Mouse (Mus musculus) layer of hippocampus, adult 2 months (tissue): Measurements from ENCODE around the gene Akt2. TPM values are rescaled to one million over a fixed set of nuclear protein-coding genes. Genes with fewer than 3 reads are reported as not detected.

Experiments
- DNase-seq, 2 experiments: peaks; one replicate each; pipeline ENCODE4 v3.0.0; 2022; ENCODE audit warnings: low spot score in 2 of 2
- H3K27ac ChIP-seq: fragments of 200-600 bp; 2 replicates; pipeline ENCODE4 v1.8.1; 2022
- H3K4me3 ChIP-seq: fragments of 200-600 bp; 2 replicates; pipeline ENCODE4 v1.8.1; 2022; ENCODE audit warnings: mild to moderate bottlenecking
- CTCF ChIP-seq: fragments of 200-600 bp; conservative IDR thresholded peaks from 2 replicates; pipeline ENCODE4 v1.8.1; 2022; ENCODE audit warnings: antibody characterized with exemption, mild to moderate bottlenecking, moderate library complexity
- total RNA-seq, 2 experiments: library from RNA; stranded (reverse); gene quantifications; 2 replicates each; pipeline ENCODE4 v1.2.3; 2021

Akt2 gene
- total RNA-seq, 2 experiments from 2014 or later: 87.0 to 99.1 TPM

- peak in 1 of 2 experiments; percentile 30 for DNase-seq
- peak; percentile 55 for TF ChIP-seq CTCF
These were observed 67.6 kb downstream of the Akt2 start for GRCm38 (mm10) chr7:27658712-27659663.

GRCm38 (mm10) chr7:27662038-27662437 is 70.7 kb downstream of the Akt2 start:
- no peak for TF ChIP-seq CTCF
- Histone ChIP-seq H3K4me3 (no peak overlapping the region), H3K27ac (no peak overlapping the region)
- no peak for DNase-seq

More at GRCm38 (mm10) chr7:27658712-27659663, 67.6 kb downstream of the Akt2 start:
- no peak overlapping the region for H3K4me3 ChIP-seq
- H3K27ac ChIP-seq: no peak overlapping the region

DNA sequence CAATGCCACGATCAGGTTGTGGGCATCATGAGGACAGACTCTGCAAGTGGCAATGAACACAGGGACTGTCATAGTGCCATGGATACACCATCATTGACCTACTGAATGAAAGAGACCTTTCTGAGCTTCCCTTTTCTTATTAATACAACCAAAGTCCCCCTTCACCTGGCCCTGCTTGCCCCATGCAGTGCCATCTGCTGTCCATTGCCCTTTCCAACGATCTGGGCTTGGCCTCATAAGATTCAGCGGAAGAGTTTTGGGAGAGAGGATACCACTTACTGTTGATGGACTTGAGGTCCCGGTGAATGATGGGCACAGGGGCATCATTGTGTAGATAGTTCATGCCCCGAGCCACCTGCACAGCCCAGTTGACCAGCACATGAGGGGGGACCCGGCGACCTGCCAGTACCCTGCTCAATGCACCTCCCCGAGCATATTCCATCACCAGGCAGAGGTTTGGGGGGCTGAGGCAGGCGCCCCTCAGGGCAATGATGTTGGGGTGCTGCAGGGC is 81.8 kb downstream of the Akt2 start:
- H3K27ac ChIP-seq: peak overlapping the region; percentile 96
- no peak for DNase-seq
- TF ChIP-seq CTCF: no peak

DNA sequence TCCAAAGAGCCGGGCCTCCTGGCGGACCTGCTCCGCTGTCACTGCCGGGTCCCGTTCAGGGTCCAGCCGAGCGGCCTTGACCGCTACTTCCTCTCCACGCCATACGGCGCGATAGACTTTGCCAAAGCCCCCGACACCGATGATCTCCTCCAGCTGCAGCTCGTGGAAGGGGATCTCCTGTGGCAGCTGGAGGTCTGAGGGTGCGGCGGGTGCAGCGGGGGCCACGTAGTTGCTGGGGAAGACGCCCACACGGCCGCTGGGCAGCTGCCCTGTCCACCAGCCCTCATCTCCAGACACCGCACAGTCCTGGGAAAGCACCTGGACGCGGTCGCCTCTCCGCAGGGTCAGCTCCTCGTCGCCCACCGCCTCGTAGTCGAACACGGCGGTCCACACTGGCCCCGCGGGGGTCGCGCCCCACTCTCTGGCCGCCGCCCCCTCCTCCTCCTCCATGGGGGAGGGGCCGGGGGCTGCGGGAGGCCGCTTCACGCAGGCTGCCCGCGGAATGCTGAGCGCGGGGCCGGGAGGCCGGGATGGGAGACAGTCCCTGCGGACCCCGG is 82.3 kb downstream of the Akt2 start:
- H3K27ac ChIP-seq: peak overlapping the region; percentile 96
- no peak for DNase-seq
- no peak for TF ChIP-seq CTCF

More for the DNA sequence above, 81.8 kb downstream of the Akt2 start:
- H3K4me3 ChIP-seq: peak overlapping the region; percentile 86

DNA sequence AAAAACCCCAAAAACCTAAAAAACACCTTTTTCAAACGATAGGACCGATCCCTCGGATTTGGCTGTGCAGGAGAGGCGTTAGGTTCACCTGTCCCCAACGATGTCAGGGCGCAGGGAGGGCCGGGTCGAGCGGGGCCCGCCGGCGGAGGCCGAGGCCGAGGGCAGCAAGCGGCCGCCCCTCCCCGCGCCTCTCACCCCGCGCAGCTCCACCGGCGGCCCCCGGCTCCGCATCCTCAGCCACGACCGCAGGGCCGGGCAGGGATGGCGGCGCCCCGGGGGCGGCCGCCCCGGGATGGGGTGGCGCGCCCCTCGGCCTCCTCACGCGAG is 82.8 kb downstream of the Akt2 start:
- peak overlapping the region; percentile 96 for H3K27ac ChIP-seq
- TF ChIP-seq CTCF: no peak
- no peak for DNase-seq
- H3K4me3 ChIP-seq: peak overlapping the region; percentile 86

More for the DNA sequence above, 82.3 kb downstream of the Akt2 start:
- peak overlapping the region; percentile 86 for H3K4me3 ChIP-seq

DNA sequence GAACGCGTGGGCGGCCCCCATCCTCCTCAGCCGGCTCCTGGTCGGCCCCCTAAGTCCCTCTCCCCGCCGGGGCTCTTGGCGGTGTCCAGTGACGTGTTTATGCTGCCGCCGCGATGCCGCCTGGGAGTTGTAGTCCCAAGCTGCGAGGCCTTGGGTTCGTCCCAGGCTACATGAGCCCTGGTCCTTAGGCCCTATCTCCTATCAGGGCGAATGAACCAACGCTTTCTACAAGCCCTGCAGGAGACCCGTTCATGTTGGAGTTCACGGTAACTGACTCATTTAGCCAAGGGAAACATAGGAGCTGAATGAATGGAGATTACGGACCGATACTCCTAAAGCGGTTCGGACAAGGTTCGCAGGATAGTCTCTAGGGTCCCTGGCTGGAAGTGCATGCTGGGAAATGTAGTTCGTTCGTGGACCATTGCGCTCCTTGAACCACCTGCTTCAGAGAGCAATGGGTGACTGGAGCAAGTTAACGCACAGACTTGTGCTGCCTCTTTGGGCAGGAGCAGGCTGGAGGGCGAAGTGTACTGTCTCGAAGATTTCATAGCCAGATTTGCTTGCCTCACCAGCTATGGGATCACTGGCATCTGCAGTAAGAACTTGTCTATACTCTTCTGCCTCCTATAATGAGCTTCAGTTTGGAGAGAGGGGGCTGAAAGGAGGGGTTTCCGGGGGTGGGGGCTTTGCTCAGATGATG is 83.3 kb downstream of the Akt2 start, which contains the start of gene Map3k10:
Map3k10 (minus strand) TSS at position 77 of the 700 bp plus-strand sequence.
- no peak for TF ChIP-seq CTCF
- H3K4me3 ChIP-seq: peak within 1 kb of the TSS; percentile 86
- DNase-seq: peak; percentile 94 to 95
- H3K27ac ChIP-seq: peak within 1 kb of the TSS; percentile 96

GRCm38 (mm10) chr7:27675222-27675612 is 83.9 kb downstream of the Akt2 start:
- Histone ChIP-seq H3K4me3 (peak overlapping the region; percentile 86), H3K27ac (peak overlapping the region; percentile 96; the same call in 1 of the 2 replicates)
- no peak for DNase-seq
- no peak for TF ChIP-seq CTCF

DNA sequence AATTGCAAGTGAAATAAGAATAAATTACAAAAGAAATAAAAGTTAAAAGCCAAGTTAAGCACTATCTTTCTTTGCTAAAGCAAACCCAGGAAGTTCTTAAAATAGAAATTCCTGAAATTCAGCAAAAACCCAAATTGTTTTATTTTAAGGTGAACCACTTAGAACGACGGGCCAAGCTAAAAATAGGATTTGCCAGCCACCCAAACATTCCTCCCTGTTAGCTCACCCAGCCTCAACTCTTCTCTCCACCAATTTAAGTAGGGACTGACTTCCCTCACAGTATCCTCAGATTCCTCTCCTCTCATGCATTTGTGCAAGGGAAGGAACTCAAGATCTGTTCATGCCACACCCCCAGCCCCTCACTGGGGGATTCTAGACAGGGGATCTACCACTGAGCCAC is 91.9 kb downstream of the Akt2 start:
- no peak for TF ChIP-seq CTCF
- Histone ChIP-seq H3K4me3 (no peak overlapping the region), H3K27ac (no peak overlapping the region)
- DNase-seq: no peak

- peak overlapping the region; percentile 27; the same call in 1 of the 2 replicates for H3K4me3 ChIP-seq
- no peak overlapping the region for H3K27ac ChIP-seq
- TF ChIP-seq CTCF: no peak
These were observed 93.9 kb downstream of the Akt2 start for GRCm38 (mm10) chr7:27685220-27685619.

DNA sequence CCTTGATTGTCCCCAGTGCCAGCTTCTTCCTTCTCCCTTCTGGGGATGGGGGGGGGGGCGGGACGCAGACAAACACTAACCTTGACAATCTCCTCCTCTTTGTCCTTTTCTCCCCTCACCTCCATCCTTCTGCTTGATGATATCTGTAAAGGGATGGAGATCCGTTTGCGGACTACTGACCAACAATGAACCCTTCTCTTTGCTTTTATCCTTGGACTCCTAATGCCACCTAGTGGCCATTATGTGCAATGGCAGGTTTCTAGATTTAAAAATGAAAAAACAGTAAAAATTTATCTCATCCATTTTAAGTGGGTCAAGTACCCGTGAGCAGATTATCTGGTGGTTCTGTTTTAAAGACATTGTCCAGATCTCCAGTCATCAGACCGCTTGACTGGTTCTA is 94.3 kb downstream of the Akt2 start:
- Histone ChIP-seq H3K4me3 (peak overlapping the region; percentile 27; the same call in 1 of the 2 replicates), H3K27ac (no peak overlapping the region)
- DNase-seq: no peak
- TF ChIP-seq CTCF: peak; percentile 83

More at GRCm38 (mm10) chr7:27685220-27685619, 93.9 kb downstream of the Akt2 start:
- DNase-seq: no peak

DNA sequence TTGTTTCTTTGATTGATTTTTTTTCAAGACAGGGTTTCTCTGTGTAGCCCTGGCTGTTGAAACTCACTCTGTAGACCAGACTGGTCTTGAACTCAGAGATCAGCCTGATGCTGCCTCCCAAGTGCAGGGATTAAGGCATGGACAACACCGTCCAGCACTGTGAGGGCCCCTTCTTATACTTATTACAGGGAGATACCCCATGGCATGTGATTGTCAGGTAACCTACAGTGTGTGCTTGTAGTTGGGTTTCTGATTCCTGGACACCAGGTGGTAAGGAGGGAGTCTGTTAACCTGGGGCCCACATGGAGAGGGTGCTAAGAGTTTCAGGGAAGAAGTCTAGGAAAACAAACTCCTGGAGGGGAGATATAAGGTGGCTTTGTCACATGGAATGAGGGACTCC is 95.7 kb downstream of the Akt2 start:
- TF ChIP-seq CTCF: no peak
- DNase-seq: no peak
- Histone ChIP-seq H3K4me3 (no peak overlapping the region), H3K27ac (no peak overlapping the region)

GRCm38 (mm10) chr7:27687836-27688235 is 96.5 kb downstream of the Akt2 start:
- no peak overlapping the region for H3K4me3 ChIP-seq
- TF ChIP-seq CTCF: no peak
- no peak for DNase-seq
- H3K27ac ChIP-seq: no peak overlapping the region
